Mouse (Mus musculus) cerebellum, postnatal 36 days (tissue): Measurements from ENCODE around the gene Olfr622.

Experiments used
- DNase-seq, 2 experiments: peaks; one replicate each; pipeline ENCODE4 v3.0.0; 2021 to 2022; ENCODE audit warnings: mixed read lengths in 2 of 2

Gene Olfr622

DNA sequence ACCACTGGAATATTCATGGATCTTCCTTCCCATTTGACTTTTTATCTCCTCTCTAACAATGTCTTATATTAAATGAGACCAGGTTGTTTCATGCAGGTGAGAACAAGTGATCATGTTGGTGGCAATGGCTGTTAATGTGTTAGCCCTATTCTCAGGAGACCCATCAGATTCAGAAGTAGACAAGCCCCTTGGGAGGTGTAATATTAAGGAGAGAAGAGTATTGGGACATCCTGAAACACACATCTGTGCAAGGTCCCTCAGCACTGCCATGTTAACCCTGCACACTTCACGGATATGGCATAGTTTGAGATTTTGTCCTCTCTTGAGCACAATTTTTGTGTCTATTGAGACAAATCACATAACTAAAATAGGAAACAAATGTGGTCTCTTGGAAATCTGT lies at the start of gene Olfr622:
Gene Olfr622, minus strand, starts transcription at position 101 of the 400 bp plus-strand sequence.
- DNase-seq = no peak

DNA sequence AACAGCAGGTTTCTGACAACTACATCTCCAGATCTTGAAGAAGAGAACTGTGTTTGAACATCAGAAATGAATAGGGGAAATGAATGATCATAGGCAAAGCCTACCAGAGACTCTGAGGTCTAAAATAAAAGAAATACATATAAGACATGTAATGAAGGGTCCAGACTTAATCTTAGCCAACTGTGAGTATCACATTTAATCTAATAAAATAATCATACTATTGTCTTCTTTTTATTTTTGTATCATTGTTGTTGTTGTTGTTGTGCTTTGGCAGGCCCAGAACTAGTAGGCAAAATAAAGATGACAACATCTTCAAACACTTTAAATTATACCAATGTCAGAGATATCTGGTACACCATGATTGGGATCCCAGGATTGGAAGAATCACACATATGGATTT lies 39.9 kb upstream of the Olfr622 start, which contains the start of gene Olfr625-ps1:
Gene Olfr625-ps1, plus strand, starts transcription at position 301 of the 400 bp plus-strand sequence.
- DNase-seq = no peak

DNA sequence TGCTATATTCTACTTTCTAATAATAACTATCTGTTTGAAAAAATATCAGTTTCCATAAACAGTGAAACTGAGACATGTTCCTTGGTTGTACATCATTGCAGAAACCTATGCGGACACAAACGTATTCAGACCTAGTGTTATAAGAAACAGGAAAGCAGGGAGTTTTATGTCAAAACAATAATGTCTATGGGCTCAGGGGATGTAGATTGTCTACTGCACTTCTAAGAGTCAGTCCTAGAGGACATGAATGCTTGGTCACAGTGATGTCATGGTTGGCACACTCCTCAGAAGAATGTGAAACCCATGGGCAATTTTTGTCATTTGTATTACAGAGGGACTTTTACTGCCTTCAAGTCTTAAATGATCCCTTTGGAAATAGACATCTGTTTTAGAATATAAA lies 28.6 kb upstream of the Olfr622 start, which contains the start of gene Olfr624:
Gene Olfr624, minus strand, starts transcription at position 101 of the 400 bp plus-strand sequence.
- no peak for DNase-seq

DNA sequence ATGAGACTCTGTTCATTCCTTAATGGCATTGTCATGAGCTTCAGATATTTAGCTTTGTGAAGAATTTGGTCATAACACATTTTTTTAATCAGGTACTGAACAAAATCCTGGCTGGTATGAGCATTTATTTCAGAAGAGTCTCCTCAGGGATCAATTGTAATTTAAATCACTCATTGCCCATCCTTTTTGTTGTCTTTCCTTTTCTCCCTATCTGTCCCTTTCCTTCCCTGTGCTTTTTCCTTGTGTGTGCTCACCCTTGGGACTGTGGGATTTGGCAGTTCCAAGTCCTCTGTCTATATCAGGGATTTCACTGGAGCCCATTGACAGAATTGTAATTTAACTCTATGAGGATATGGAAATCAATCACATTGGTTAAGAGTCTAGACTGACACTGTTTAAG lies 21.1 kb upstream of the Olfr622 start, which contains the start of gene Olfr623:
Gene Olfr623, minus strand, starts transcription at position 101 of the 400 bp plus-strand sequence.
- DNase-seq = no peak

DNA sequence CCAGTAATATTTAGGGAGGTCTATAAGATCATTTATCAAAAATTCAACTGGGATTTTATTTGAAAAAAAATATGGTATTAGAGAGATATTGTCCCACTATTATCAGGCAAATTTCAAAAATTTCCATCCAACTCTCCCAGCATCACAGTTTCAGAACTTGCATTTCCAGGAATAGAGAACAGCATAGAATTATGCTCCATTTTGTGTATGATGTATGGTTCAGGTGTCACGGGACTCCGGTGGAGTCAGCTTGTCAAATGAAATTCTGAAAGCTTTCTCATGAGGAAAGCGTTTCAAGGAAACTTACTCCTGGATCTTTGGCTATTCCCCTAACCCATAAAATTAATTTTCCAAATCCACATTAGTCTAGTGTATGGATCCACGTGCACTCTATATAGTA lies 1.6 kb upstream of the Olfr622 start:
- no peak for DNase-seq

DNA sequence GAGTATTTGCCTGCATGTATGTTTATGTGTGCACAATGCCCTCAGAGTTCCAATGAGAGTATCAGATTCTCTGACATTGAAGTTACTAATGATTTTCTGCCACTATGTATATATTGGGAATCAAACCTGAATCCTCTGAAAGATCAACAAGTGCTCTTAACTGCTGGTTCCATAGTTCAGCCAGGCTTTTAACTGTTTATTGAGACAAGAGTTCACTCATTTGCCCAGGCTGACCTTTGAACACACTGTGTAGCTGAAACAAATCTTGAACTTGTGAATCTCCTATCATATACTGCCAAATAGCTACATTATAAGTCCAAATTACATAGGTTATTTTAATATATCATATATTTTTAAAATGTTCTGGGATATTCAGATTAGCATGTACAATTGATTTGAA lies 5.7 kb downstream of the Olfr622 start:
- no peak for DNase-seq

DNA sequence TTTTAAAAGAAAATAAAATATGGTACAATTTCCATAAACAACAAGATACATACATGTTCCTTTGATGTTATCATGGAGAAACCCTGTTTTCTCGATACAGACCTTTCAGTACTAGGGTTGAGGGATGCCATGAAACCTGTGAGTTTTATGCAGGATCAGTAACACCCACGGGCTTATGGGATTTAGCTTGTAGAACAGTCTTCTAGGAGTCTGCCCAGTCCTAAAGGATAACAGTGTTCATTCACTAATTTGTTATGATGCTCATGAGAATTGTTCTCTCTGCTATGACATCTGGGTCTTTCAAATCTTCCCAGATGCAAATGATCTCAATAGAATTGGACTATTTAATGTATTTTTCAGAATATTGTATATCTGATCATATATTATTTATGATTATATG lies 30.1 kb downstream of the Olfr622 start, which contains the start of gene Olfr620:
Gene Olfr620, minus strand, starts transcription at position 101 of the 400 bp plus-strand sequence.
- DNase-seq = no peak

DNA sequence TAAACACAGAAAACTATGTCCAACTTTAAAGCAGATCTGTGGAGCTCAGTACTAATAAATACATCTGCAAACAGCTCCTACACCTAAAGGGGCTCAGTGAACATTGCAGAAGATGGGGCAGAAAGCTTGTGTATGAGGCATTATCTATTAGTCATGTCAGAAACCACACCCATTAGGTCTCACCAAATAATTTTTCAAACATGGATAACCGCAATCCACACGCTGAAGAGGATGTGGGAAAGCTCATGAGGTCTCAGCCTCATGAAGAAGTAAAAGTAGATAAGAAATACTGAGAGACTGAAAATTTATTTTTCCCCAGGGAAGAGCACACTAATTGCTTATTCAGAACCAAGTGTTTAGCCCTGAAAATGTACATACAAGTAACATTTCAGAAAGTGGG lies 35.1 kb downstream of the Olfr622 start:
- DNase-seq = no peak

DNA sequence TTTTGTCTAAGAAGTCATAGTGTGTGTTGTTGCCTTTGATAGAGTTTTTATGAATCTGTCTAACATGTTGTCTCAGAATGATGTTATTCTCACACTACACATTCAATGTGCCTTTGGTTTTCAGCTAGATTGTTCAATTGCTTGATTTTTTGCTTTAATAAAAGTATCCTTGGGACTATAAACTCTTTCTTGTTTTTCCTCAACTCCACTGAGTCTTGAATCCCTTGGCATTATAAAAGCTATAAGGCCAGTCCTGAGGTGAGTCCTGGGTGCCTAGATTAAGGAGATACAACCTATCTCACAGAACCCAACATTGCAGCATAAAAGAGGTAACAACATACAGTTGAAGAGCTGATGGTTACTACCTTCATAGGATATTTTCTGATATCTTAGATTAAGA lies 42.2 kb downstream of the Olfr622 start, which contains the start of gene Olfr619:
Gene Olfr619, plus strand, starts transcription at position 301 of the 400 bp plus-strand sequence.
- no peak for DNase-seq

DNA sequence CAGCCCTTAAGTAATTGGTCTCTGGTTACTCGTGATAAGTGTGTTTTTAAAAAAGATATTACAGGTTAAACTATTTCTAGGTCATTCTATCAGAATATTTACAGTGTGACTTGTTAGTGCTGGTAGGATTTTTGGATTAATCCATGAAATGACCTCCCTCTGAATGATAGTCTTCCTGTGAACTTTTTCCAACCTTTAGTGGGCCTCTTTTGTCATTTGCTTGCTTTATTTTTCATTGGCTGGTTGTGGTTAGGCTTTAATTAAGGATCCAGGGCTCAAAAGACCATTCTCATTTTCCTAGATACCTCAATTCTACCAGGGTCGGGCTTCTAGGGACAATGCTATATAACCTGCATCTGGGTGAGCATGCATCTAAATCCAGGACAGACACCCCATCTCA lies 52.7 kb downstream of the Olfr622 start, which contains the start of gene Olfr618:
Gene Olfr618, plus strand, starts transcription at position 301 of the 400 bp plus-strand sequence.
- no peak for DNase-seq
